In the genomic region with DNA sequence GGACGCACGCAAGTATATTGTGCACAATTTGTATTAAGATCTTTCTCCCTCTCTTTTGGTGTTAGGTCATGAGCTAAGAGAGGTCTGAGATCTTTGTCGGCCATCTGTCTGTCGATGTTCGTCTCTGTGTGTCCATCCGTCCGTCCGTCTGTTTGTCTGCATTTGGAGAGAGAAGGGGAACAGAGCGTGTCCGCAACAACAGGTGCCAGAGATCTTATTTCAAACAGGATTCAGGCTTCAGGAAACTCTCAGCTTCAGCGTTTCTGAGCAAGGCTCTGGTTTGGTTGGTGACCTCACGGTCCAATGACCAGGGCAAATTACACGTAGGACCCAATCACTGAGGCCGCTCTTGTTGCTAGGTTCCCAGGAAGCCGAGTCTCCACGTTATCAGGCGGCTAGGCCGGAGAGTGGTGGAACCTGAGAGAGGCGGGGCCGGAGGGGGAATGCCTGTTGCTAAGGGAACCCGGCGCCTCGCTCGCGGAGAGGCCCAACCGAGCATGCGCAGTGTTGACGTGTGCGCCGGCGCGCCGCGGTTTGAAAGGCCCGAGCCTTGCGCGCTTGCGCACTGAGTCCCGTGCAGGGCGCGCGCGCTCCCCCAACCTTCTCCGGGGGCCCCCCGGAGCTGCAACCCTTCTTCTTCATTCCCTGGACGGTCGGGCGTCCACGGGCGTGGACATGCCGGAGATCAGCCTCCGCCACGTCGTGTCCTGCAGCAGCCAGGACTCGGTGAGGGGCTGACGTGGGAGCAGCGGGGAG, we compare ENCODE assay signal across 8 mouse cellular contexts. TPM values are rescaled to one million over a fixed set of nuclear protein-coding genes. Genes with fewer than 3 reads are reported as not detected.
DNase-seq lines count a peak whose midpoint lies in the region; ATAC-seq lines count a peak whose summit lies in the region.

No protein-coding gene starts in this region.

- peak overlapping the region; percentile 89 for H3K9ac ChIP-seq in heart, embryonic 14.5 days (ENCODE audit: low read length)
- peak overlapping the region; percentile 87 for H3K9ac ChIP-seq in liver, embryonic 13.5 days
- H3K9ac ChIP-seq in stomach, embryonic 16.5 days (ENCODE audit: low read length) = peak overlapping the region; percentile 92

- peaks cover 7 to 10% of the 10 kb centered on the region in 2 experiments for H3K4me1 ChIP-seq in heart, embryonic 14.5 days (ENCODE audit: control insufficient read depth in 2 of 2, insufficient read depth in 2 of 2, low read length in 2 of 2)
- H3K4me1 ChIP-seq in liver, embryonic 13.5 days (replicated peaks) = peaks cover 28% of the 10 kb centered on the region
- peaks cover 15% of the 10 kb centered on the region for H3K4me1 ChIP-seq in stomach, embryonic 16.5 days (ENCODE audit: control insufficient read depth, insufficient read depth, low read length)

- WGBS in heart, embryonic 14.5 days = under 1% methylated on average over 57 of the region's 57 CpGs
- WGBS in liver, embryonic 13.5 days (ENCODE audit: insufficient replicate concordance) = under 1% methylated on average over 57 of the region's 57 CpGs
- 1% methylated on average over 57 of the region's 57 CpGs for WGBS in stomach, embryonic 16.5 days

- H3K36me3 ChIP-seq in heart, embryonic 14.5 days (ENCODE audit: control insufficient read depth, insufficient read depth, low read length) = peaks cover 13% of the 10 kb centered on the region
- H3K36me3 ChIP-seq in liver, embryonic 13.5 days = peaks cover 25% of the 10 kb centered on the region
- H3K36me3 ChIP-seq in stomach, embryonic 16.5 days (ENCODE audit: control insufficient read depth, insufficient read depth, low read length) = peaks cover 3% of the 10 kb centered on the region; the same call in 1 of the 2 replicates

- peak overlapping the region; percentile 70 for H3K4me2 ChIP-seq in heart, embryonic 14.5 days (ENCODE audit: low read length)
- H3K4me2 ChIP-seq in liver, embryonic 13.5 days = peak overlapping the region; percentile 78
- peak overlapping the region; percentile 81 for H3K4me2 ChIP-seq in stomach, embryonic 16.5 days (ENCODE audit: low read depth, low read length)

- ATAC-seq in CD4-positive, CD25-positive, alpha-beta regulatory T cell, adult 4 months = peak; percentile 100
- ATAC-seq in heart, embryonic 14.5 days (ENCODE audit: insufficient number of reproducible peaks, insufficient read depth, low FRiP score, low read depth) = peak; percentile 98
- peak; percentile 97 for ATAC-seq in liver, embryonic 13.5 days (ENCODE audit: low read depth)
- ATAC-seq in stomach, embryonic 16.5 days (ENCODE audit: insufficient read depth, low FRiP score) = peak; percentile 99

- no peaks in the 10 kb centered on the region for H3K27me3 ChIP-seq in heart, embryonic 14.5 days (ENCODE audit: control insufficient read depth, insufficient read depth, low read length)
- no peaks in the 10 kb centered on the region for H3K27me3 ChIP-seq in liver, embryonic 13.5 days
- no peaks in the 10 kb centered on the region for H3K27me3 ChIP-seq in stomach, embryonic 16.5 days (ENCODE audit: control insufficient read depth, insufficient read depth, low read length)

- peak overlapping the region; percentile 88 to 94 for H3K4me3 ChIP-seq in heart, embryonic 14.5 days (ENCODE audit: control insufficient read depth in 1 of 2, insufficient read depth in 1 of 2, low read depth in 1 of 2, low read length in 2 of 2)
- H3K4me3 ChIP-seq in liver, embryonic 13.5 days (replicated peaks) = peak overlapping the region; percentile 83
- H3K4me3 ChIP-seq in stomach, embryonic 16.5 days (replicated peaks; ENCODE audit: low read length) = peak overlapping the region; percentile 89

- peak; percentile 97 for DNase-seq in c-Kit-negative CD71-positive TER-119-positive erythroid progenitor cells, embryonic 14.5 days (ENCODE audit: low read depth, low spot score)
- DNase-seq in fibroblast of lung, adult 2 months (ENCODE audit: low read depth) = peak; percentile 99
- DNase-seq in kidney, postnatal 14 days = peak; percentile 100
- peak; percentile 99 for DNase-seq in liver, embryonic 13.5 days
- DNase-seq in neural tube, embryonic 10.5 days (ENCODE audit: extremely low spot score, low spot score) = peak; percentile 99

- peak overlapping the region; percentile 53 to 72; a peak in 3 of 4 replicates for H3K27ac ChIP-seq in heart, embryonic 14.5 days (replicated peaks in 1 of 2; ENCODE audit: control insufficient read depth in 1 of 2, insufficient read depth in 1 of 2, low read depth in 2 of 2, low read length in 2 of 2)
- H3K27ac ChIP-seq in liver, embryonic 13.5 days = peak overlapping the region; percentile 68
- H3K27ac ChIP-seq in stomach, embryonic 16.5 days (ENCODE audit: low read length) = peak overlapping the region; percentile 93

- H3K9me3 ChIP-seq in heart, embryonic 14.5 days (ENCODE audit: control insufficient read depth, low read length) = 0 out of 2 replicates have a peak, but pooled peaks cover 2% of the 10 kb centered on the region
- H3K9me3 ChIP-seq in liver, embryonic 13.5 days (replicated peaks) = 0 out of 2 replicates have a peak, but pooled peaks cover 4% of the 10 kb centered on the region
- H3K9me3 ChIP-seq in stomach, embryonic 16.5 days (replicated peaks; ENCODE audit: control insufficient read depth, low read length) = no peaks in the 10 kb centered on the region

RNA-seq across cellular contexts. Expression of a gene that starts 0.7 kb away (rescaled TPM):
- polyA plus RNA-seq in CD4-positive, CD25-positive, alpha-beta regulatory T cell, adult 4 months (2017; shearing (Covaris generic)) = 10 to 100 TPM; 35.3 to 46.2 TPM
- 54.6 and 57.4 TPM in 2 replicates for polyA plus RNA-seq in heart, embryonic 14.5 days (2014; fragmentation: Nextera tagmentation; extraction: Ambion mirVana)
- 48.3 and 51.6 TPM in 2 replicates for polyA plus RNA-seq in liver, embryonic 13.5 days (2015; fragmentation: Nextera tagmentation; extraction: Ambion mirVana)
- polyA plus RNA-seq in stomach, embryonic 16.5 days (2015; fragmentation: Nextera tagmentation; extraction: Ambion mirVana) = 91.4 and 114 TPM in 2 replicates

RNA-seq across cellular contexts. Expression of a gene that starts 0.9 kb away (rescaled TPM):
- polyA plus RNA-seq in CD4-positive, CD25-positive, alpha-beta regulatory T cell, adult 4 months (2017; shearing (Covaris generic)) = not detected
- polyA plus RNA-seq in heart, embryonic 14.5 days (2014; fragmentation: Nextera tagmentation; extraction: Ambion mirVana) = not detected in 2 replicates
- not detected in 2 replicates for polyA plus RNA-seq in liver, embryonic 13.5 days (2015; fragmentation: Nextera tagmentation; extraction: Ambion mirVana)
- polyA plus RNA-seq in stomach, embryonic 16.5 days (2015; fragmentation: Nextera tagmentation; extraction: Ambion mirVana) = 16.4 and 26.0 TPM in 2 replicates

RNA-seq across cellular contexts. Expression of a gene that starts 16.3 kb away (rescaled TPM):
- polyA plus RNA-seq in CD4-positive, CD25-positive, alpha-beta regulatory T cell, adult 4 months (2017; shearing (Covaris generic)) = 1 to 10 TPM in 1 of 2 experiments, under 1 TPM in 1; 0.68 to 1.5 TPM
- 7.4 and 8.0 TPM in 2 replicates for polyA plus RNA-seq in heart, embryonic 14.5 days (2014; fragmentation: Nextera tagmentation; extraction: Ambion mirVana)
- 0.99 and 1.4 TPM in 2 replicates for polyA plus RNA-seq in liver, embryonic 13.5 days (2015; fragmentation: Nextera tagmentation; extraction: Ambion mirVana)
- polyA plus RNA-seq in stomach, embryonic 16.5 days (2015; fragmentation: Nextera tagmentation; extraction: Ambion mirVana) = 5.5 and 5.6 TPM in 2 replicates

RNA-seq across cellular contexts. Expression of a gene that starts 34.6 kb away (rescaled TPM):
- polyA plus RNA-seq in CD4-positive, CD25-positive, alpha-beta regulatory T cell, adult 4 months (2017; shearing (Covaris generic)) = not detected
- polyA plus RNA-seq in heart, embryonic 14.5 days (2014; fragmentation: Nextera tagmentation; extraction: Ambion mirVana) = 0.38 TPM in 1 of 2 replicates, not detected in the other
- not detected in 2 replicates for polyA plus RNA-seq in liver, embryonic 13.5 days (2015; fragmentation: Nextera tagmentation; extraction: Ambion mirVana)
- polyA plus RNA-seq in stomach, embryonic 16.5 days (2015; fragmentation: Nextera tagmentation; extraction: Ambion mirVana) = 0.19 and 0.30 TPM in 2 replicates

RNA-seq across cellular contexts. Expression of a gene that starts 40.0 kb away (rescaled TPM):
- polyA plus RNA-seq in CD4-positive, CD25-positive, alpha-beta regulatory T cell, adult 4 months (2017; shearing (Covaris generic)) = under 1 TPM in 1 of 2 experiments, not detected in 1; 0.56 TPM
- polyA plus RNA-seq in heart, embryonic 14.5 days (2014; fragmentation: Nextera tagmentation; extraction: Ambion mirVana) = 23.7 and 28.2 TPM in 2 replicates
- polyA plus RNA-seq in liver, embryonic 13.5 days (2015; fragmentation: Nextera tagmentation; extraction: Ambion mirVana) = 7.0 and 8.3 TPM in 2 replicates
- polyA plus RNA-seq in stomach, embryonic 16.5 days (2015; fragmentation: Nextera tagmentation; extraction: Ambion mirVana) = 22.3 and 24.6 TPM in 2 replicates

Comparison
In these comparisons a context has a peak if more than half of its experiments do, and no peak if none do; other contexts are left out.
1. Peak in every context shown above with its lines: DNase-seq, ATAC-seq, H3K4me3 ChIP-seq and H3K27ac ChIP-seq.
2. RNA of a gene that starts 0.9 kb away (polyA plus RNA-seq): 16.4 to 26.0 TPM in stomach, embryonic 16.5 days; not detected in liver, embryonic 13.5 days, not detected in CD4-positive, CD25-positive, alpha-beta regulatory T cell, adult 4 months and not detected in heart, embryonic 14.5 days; every median in the first group is over 10 times any median in the second.